Mouse (Mus musculus) myocyte (in vitro differentiated cells): ENCODE data around the gene Idi2.
"Not testable (repeated sequence)": the region's sequence is repeated elsewhere in the genome, so short reads cannot be mapped to it uniquely, and the experiment has no call there.

ENCODE experiments used
- CEBPB ChIP-seq: IDR thresholded peaks from 2 replicates; pipeline ENCODE4 v1.6.1; 2011; ENCODE audit warnings: mild to moderate bottlenecking, moderate library complexity; ENCODE audit not compliant: poor library complexity, insufficient read depth, severe bottlenecking
- MAX ChIP-seq: IDR thresholded peaks from one replicate; pipeline ENCODE4 v1.6.1; 2011; ENCODE audit warnings: low read depth, mild to moderate bottlenecking, control low read depth

DNA sequence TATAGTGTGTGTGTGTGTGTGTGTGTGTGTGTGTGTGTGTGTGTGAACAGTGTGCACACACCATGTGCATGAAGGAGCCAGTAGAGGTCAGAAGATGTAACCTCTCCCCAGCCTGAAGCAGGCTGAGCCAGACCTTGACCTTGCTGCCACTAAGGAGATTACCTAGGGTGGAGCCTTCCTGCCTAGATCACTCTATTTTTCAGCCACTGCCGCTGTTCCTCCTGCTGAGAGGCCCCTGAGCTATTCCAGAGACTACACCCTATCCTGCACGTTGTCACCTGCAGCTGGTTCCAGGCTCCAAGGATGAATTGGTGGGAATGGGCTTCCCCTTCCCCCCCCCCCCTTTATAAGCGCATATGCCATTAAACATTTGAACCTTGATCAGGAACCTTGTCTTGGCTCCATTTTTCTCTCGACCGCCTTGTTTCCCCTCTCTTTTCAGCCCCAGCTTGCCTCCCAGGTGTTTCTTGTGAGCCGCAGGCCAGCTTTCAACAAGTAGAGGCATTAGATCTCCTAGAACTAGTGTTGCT lies 15.0 kb upstream of the Idi2 start:
- TF ChIP-seq MAX, CEBPB: not testable (repeated sequence)
